Mouse (Mus musculus): ENCODE data around the gene Smpdl3a.

GRCm38 (mm10) chr10:57822473-57822872 is 28.3 kb downstream of the Smpdl3a start:
- TF ChIP-seq GATA1 (IDR thresholded peaks at IDR 0.05; ENCODE audit: borderline replicate concordance, low read length) (no peak), FLI1 (IDR thresholded peaks at IDR 0.05; ENCODE audit: low read length) (no peak)
